Mouse (Mus musculus): ENCODE data around the gene Nlgn2. TPM values are rescaled to one million over a fixed set of nuclear protein-coding genes. Genes with fewer than 3 reads are reported as not detected.

Nlgn2 gene
- total and polyA plus RNA-seq, 3 experiments, result 20.3 to 43.3 (median 29.8) TPM

GRCm38 (mm10) chr11:69876867-69877266, 39.3 kb upstream of the Nlgn2 start:
- Histone ChIP-seq H3K9ac (ENCODE audit: control insufficient read depth, low read depth, low read length, poor library complexity, severe bottlenecking) (peak overlapping the region; percentile 47), H3K36me3 (ENCODE audit: control insufficient read depth in 1 of 2, insufficient read depth in 2 of 2, low read length in 2 of 2) (peaks cover 0 to 31% of the 10 kb centered on the region in 2 experiments; a peak in 2 of 4 replicates), H3K4me3 (ENCODE audit: control insufficient read depth in 1 of 2, insufficient read depth in 1 of 2, low read depth in 2 of 2, low read length in 2 of 2) (peak overlapping the region; percentile 22 to 33)

GRCm38 (mm10) chr11:69876186-69876585, 38.6 kb upstream of the Nlgn2 start:
- H3K27me3 ChIP-seq (ENCODE audit: control insufficient read depth in 1 of 2, insufficient read depth in 2 of 2, low read length in 2 of 2), result no peaks in the 10 kb centered on the region
- no peaks in the 10 kb centered on the region for H3K9me3 ChIP-seq (replicated peaks; ENCODE audit: insufficient read depth, low read length)
- H3K4me3 ChIP-seq (ENCODE audit: control insufficient read depth in 1 of 2, insufficient read depth in 1 of 2, low read depth in 2 of 2, low read length in 2 of 2), result peak overlapping the region; percentile 21 to 40
- 0 out of 2 replicates have a peak overlapping the region, but pooled peaks have one; percentile 18 for H3K27ac ChIP-seq (ENCODE audit: control insufficient read depth, low read depth, low read length)
- H3K9ac ChIP-seq (ENCODE audit: control insufficient read depth, low read depth, low read length, poor library complexity, severe bottlenecking), result peak overlapping the region; percentile 35
- no peaks in the 10 kb centered on the region for H3K79me2 ChIP-seq (ENCODE audit: control insufficient read depth, insufficient read depth, low read length, poor library complexity)
- peaks cover 11 to 49% of the 10 kb centered on the region in 2 experiments for H3K4me1 ChIP-seq (ENCODE audit: control insufficient read depth in 1 of 2, insufficient read depth in 2 of 2, low read length in 2 of 2)
- peaks cover 0 to 29% of the 10 kb centered on the region in 2 experiments; a peak in 2 of 4 replicates for H3K36me3 ChIP-seq (ENCODE audit: control insufficient read depth in 1 of 2, insufficient read depth in 2 of 2, low read length in 2 of 2)
- peak; percentile 87 for DNase-seq (ENCODE audit: low read depth, low spot score)
- TF ChIP-seq MAFK (IDR thresholded peaks at IDR 0.05; ENCODE audit: borderline replicate concordance, low read depth, low read length) (no peak), NELFE (IDR thresholded peaks at IDR 0.05; ENCODE audit: low read depth, low read length) (peak; percentile 23; the same call in 1 of the 2 replicates), SMC3 (IDR thresholded peaks at IDR 0.05; ENCODE audit: low read depth, low read length) (peak; percentile 23; the same call in 1 of the 2 replicates), EP300 (IDR thresholded peaks at IDR 0.05; ENCODE audit: low read depth in 1 of 2, low read length in 2 of 2) (peak in 1 of 2 experiments; percentile 25; a peak in 1 of 4 replicates), JUND (IDR thresholded peaks at IDR 0.05; ENCODE audit: low read depth, low read length) (no peak), E2F4 (IDR thresholded peaks at IDR 0.05; ENCODE audit: borderline replicate concordance, low read depth, low read length) (no peak), CHD2 (IDR thresholded peaks at IDR 0.05; ENCODE audit: low read length) (no peak), MEF2A (IDR thresholded peaks at IDR 0.05; ENCODE audit: extremely low read depth, insufficient replicate concordance, low read depth, low read length, poor library complexity, severe bottlenecking) (no peak), TBP (IDR thresholded peaks at IDR 0.05; ENCODE audit: low read depth, low read length) (peak; percentile 45; the same call in 1 of the 2 replicates), RAD21 (IDR thresholded peaks at IDR 0.05; ENCODE audit: low read depth, low read length) (peak; percentile 4; the same call in 1 of the 2 replicates), HCFC1 (IDR thresholded peaks at IDR 0.05; ENCODE audit: low read depth, low read length) (no peak), TCF12 (IDR thresholded peaks at IDR 0.05; ENCODE audit: low read depth, low read length) (0 out of 2 replicates have a peak, but pooled peaks have one; percentile 18), ETS1 (IDR thresholded peaks at IDR 0.05; ENCODE audit: low read depth, low read length) (0 out of 2 replicates have a peak, but pooled peaks have one; percentile 9), UBTF (IDR thresholded peaks at IDR 0.05; ENCODE audit: borderline replicate concordance, insufficient read depth, low read depth, low read length) (no peak), ZKSCAN1 (IDR thresholded peaks at IDR 0.05; ENCODE audit: low read depth, low read length) (no peak), GATA1 (IDR thresholded peaks at IDR 0.05; ENCODE audit: low read depth, low read length) (peak; percentile 54), MXI1 (IDR thresholded peaks at IDR 0.05; ENCODE audit: low read depth, low read length) (peak; percentile 16; the same call in 1 of the 2 replicates), MAX (IDR thresholded peaks at IDR 0.05; ENCODE audit: low read length) (no peak)

More at GRCm38 (mm10) chr11:69876867-69877266, 39.3 kb upstream of the Nlgn2 start:
- Histone ChIP-seq H3K27me3 (ENCODE audit: control insufficient read depth in 1 of 2, insufficient read depth in 2 of 2, low read length in 2 of 2) (no peaks in the 10 kb centered on the region), H3K79me2 (ENCODE audit: control insufficient read depth, insufficient read depth, low read length, poor library complexity) (no peaks in the 10 kb centered on the region), H3K4me1 (ENCODE audit: control insufficient read depth in 1 of 2, insufficient read depth in 2 of 2, low read length in 2 of 2) (peaks cover 11 to 50% of the 10 kb centered on the region in 2 experiments), H3K9me3 (replicated peaks; ENCODE audit: insufficient read depth, low read length) (no peaks in the 10 kb centered on the region), H3K27ac (ENCODE audit: control insufficient read depth, low read depth, low read length) (no peak overlapping the region)
- TF ChIP-seq ZC3H11A (IDR thresholded peaks at IDR 0.05; ENCODE audit: low read depth, low read length) (peak; percentile 99), SMC3 (IDR thresholded peaks at IDR 0.05; ENCODE audit: low read depth, low read length) (peak; percentile 98), USF1 (IDR thresholded peaks at IDR 0.05; ENCODE audit: low read depth, low read length) (no peak), POLR2AphosphoS2 (IDR thresholded peaks at IDR 0.05; ENCODE audit: low read length) (no peak), CHD1 (IDR thresholded peaks at IDR 0.05; ENCODE audit: low read depth, low read length) (no peak), UBTF (IDR thresholded peaks at IDR 0.05; ENCODE audit: borderline replicate concordance, insufficient read depth, low read depth, low read length) (0 out of 2 replicates have a peak, but pooled peaks have one; percentile 79), JUND (IDR thresholded peaks at IDR 0.05; ENCODE audit: low read depth, low read length) (no peak), GABPA (IDR thresholded peaks at IDR 0.05; ENCODE audit: low read depth, low read length) (no peak), ZNF384 (IDR thresholded peaks at IDR 0.05; ENCODE audit: low read depth, low read length) (peak; percentile 39; the same call in 1 of the 2 replicates), MAZ (IDR thresholded peaks at IDR 0.05; ENCODE audit: low read depth, low read length) (peak; percentile 70; the same call in 1 of the 2 replicates), BHLHE40 (IDR thresholded peaks at IDR 0.05; ENCODE audit: borderline replicate concordance, low read depth, low read length) (0 out of 2 replicates have a peak, but pooled peaks have one; percentile 19), POLR2A (IDR thresholded peaks at IDR 0.05; ENCODE audit: control insufficient read depth in 1 of 2, insufficient read depth in 1 of 2, low read depth in 1 of 2, low read length in 2 of 2, poor library complexity in 1 of 2) (0 out of 4 replicates have a peak, but pooled peaks of 1 of the 2 experiments have one; percentile 2), MAFK (IDR thresholded peaks at IDR 0.05; ENCODE audit: borderline replicate concordance, low read depth, low read length) (no peak), GATA1 (IDR thresholded peaks at IDR 0.05; ENCODE audit: low read depth, low read length) (no peak), ETS1 (IDR thresholded peaks at IDR 0.05; ENCODE audit: low read depth, low read length) (no peak), MYC (IDR thresholded peaks at IDR 0.05; ENCODE audit: low read depth, low read length) (peak; percentile 22; the same call in 1 of the 2 replicates), POLR2AphosphoS5 (IDR thresholded peaks at IDR 0.05; ENCODE audit: borderline replicate concordance, low read depth, low read length) (no peak), TAL1 (IDR thresholded peaks at IDR 0.05; ENCODE audit: low read length) (no peak), NELFE (IDR thresholded peaks at IDR 0.05; ENCODE audit: low read depth, low read length) (no peak), MEF2A (IDR thresholded peaks at IDR 0.05; ENCODE audit: extremely low read depth, insufficient replicate concordance, low read depth, low read length, poor library complexity, severe bottlenecking) (no peak), CTCF (IDR thresholded peaks at IDR 0.05 in 2 of 3, conservative IDR thresholded peaks at IDR 0.05 in 1 of 3; ENCODE audit: control insufficient read depth in 1 of 3, insufficient read depth in 1 of 3, low read depth in 2 of 3, low read length in 3 of 3, poor library complexity in 1 of 3, severe bottlenecking in 1 of 3) (peak; percentile 82 to 98 (median 95)), ELF1 (IDR thresholded peaks at IDR 0.05; ENCODE audit: low read depth, low read length) (peak; percentile 27; the same call in 1 of the 2 replicates), ZKSCAN1 (IDR thresholded peaks at IDR 0.05; ENCODE audit: low read depth, low read length) (no peak), MAX (IDR thresholded peaks at IDR 0.05; ENCODE audit: low read length) (no peak; the same call in 1 of the 2 replicates), EP300 (IDR thresholded peaks at IDR 0.05; ENCODE audit: low read depth in 1 of 2, low read length in 2 of 2) (0 out of 4 replicates have a peak, but pooled peaks of 1 of the 2 experiments have one; percentile 15), MYB (IDR thresholded peaks at IDR 0.05; ENCODE audit: low read depth, low read length) (no peak), RAD21 (IDR thresholded peaks at IDR 0.05; ENCODE audit: low read depth, low read length) (peak; percentile 98), MXI1 (IDR thresholded peaks at IDR 0.05; ENCODE audit: low read depth, low read length) (0 out of 2 replicates have a peak, but pooled peaks have one; percentile 42), HCFC1 (IDR thresholded peaks at IDR 0.05; ENCODE audit: low read depth, low read length) (peak; percentile 52)
- DNase-seq (ENCODE audit: low read depth, low spot score), result peak; percentile 95
